Mouse (Mus musculus) adrenal gland, postnatal 36 days (tissue): ENCODE data around the gene Jup. TPM values are rescaled to one million over a fixed set of nuclear protein-coding genes. Genes with fewer than 3 reads are reported as not detected.
A peak's percentile ranks its signal among the peaks of the same experiment; 100 is the strongest.

Source experiments
- DNase-seq, 2 experiments: peaks; one replicate each; pipeline ENCODE4 v3.0.0; 2021; ENCODE audit warnings: mixed read lengths in 1 of 2
- long read RNA-seq, 2 experiments: library from polyadenylated mRNA; stranded (forward); transcript quantifications; one replicate each; pipeline ENCODE4 v2.0.0; 2021; ENCODE audit warnings: borderline sequencing depth in 2 of 2
- total RNA-seq, 2 experiments: library from RNA; stranded (reverse); gene quantifications; 2 replicates each; pipeline ENCODE4 v1.2.3; 2021

Jup gene
- total RNA-seq, result 10 to 100 TPM; 73.9 to 87.1 TPM
- long read RNA-seq, experiment 1, transcript Jup-201 (14 exons, 3,205 nt), result major isoform, 9 of 20 reads
- long read RNA-seq, experiment 1, partial matches to known transcripts, result 3 of 20 reads
- long read RNA-seq, experiment 1, other reads (novel, unspliced or antisense), result 6 of 20 reads
- long read RNA-seq, experiment 2, transcript Jup-201 (14 exons, 3,205 nt), result major isoform, 9 of 16 reads
- long read RNA-seq, experiment 2, partial matches to known transcripts, result 3 of 16 reads
- long read RNA-seq, experiment 2, other reads (novel, unspliced or antisense), result 3 of 16 reads

DNA sequence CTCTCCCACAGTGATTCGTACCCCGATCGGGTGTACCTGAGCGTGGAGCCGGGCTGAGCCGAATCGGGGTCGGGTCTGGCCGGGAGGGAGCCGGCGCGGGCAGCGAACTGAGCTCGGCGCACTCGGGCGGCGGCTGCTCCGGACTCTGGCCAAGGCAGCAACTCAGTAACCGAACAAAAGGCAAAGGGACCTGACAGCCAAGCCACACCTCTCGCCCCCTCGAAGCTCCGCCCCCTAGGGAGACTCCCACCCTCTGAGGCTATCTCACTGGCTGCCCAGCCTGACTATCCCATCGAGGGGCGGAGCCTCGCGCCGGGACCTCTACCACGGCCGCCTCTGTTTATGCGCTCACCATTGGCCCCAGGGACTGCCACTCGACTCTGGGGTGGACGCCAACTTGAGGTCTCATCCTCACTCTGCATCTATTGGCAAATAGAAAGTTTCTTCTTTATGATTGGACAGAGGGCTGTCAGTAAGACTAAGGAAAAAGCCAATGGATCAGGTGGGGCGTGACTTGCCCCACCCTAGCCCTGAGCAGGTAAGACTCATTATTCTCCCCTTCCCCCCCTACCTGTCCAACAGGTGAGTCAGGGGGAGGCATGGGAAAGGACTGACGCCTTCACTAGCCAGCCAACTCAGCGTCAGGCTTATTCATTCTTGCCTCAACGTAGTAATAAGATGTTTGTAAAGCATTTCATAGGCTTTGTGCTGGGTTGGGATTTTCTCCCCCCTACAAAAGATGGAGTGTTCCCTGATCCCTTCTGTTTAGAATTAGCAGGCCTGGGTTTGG lies at the start of gene Jup:
Jup (minus strand) TSS at position 164 of the 790 bp plus-strand sequence.
- DNase-seq, result peak; percentile 100

DNA sequence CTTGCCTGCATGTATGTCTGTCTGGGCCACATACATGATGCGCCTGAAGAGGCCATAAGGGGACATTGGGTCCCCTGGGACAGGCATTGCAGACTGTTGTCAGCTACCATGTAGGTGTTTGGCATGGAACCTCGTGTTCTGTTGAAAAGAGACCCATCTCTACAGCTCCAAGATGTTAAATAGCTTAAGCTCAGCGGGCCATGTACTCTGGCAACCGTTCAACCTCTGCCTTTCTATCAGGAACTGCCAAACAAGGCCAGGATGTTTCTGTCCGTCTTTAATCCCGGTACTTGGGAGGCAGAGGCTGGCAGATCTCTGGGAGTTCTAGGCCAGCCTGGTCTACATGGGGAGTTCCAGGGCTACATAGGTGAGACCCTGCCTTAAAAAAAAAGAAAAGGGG lies 45.1 kb upstream of the Jup start:
- DNase-seq, result no peak

DNA sequence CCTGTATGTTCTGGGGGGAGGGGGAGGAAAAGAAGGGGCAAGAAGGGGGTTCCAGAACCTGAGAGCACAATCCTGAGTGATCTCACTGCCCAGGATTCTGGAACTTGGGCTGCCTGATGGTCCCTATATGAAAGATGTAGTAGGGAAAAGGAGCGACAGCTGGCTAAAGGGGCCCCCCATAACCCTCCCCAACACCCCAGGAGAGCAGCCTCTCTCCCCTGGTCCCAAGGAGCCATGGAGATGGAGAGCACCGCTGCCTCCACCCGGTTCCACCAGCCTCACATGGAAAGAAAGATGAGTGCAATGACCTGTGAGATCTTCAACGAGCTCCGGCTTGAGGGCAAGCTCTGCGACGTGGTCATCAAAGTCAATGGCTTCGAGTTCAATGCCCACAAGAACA lies 44.2 kb upstream of the Jup start, which contains the start of the genes Nt5c3b and Klhl10:
Nt5c3b (minus strand) TSS at position 12 of the 400 bp plus-strand sequence.
Klhl10 (plus strand) TSS at position 121 of the 400 bp plus-strand sequence.
- DNase-seq, result no peak

DNA sequence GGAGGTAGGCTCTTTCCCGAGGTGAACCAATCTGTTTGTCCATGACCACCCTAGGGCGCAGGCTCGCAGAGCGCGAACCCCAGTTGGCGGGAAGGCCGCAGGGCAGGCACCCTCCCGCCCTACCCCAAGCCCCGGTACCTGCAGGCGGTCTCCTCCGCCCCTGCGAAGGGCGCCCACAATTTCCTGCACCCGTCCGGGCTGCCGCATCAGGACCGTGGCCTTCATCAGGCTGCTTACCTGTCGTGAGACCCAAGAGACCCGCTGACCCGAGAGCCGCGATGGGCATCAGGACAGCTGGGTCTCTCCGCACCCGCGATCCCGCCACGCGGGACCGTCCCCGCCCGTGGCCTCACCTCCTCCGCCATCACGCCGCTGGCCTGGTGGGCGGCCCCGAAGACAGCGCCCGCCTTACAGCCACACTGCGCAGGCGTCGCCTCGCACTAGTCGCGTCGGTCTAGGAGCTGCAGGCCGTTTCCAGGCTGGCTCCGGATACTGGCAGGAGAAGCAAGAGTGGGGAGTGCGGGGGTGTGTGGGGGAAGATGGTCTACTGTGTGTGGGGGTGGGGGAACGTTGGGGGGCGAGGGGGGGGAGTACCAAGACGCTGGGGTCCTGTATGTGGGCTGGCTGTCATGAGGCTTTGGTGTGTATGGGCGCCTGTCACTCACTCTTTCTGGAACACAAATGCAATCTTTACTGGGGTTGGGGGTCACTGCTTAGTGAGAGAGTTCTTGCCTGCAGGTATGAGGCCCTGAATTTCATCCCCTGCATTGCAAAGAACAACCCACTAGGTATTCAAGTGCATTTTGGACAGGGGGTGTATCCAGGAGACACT lies 43.3 kb upstream of the Jup start:
- DNase-seq, result peak; percentile 92 to 93

DNA sequence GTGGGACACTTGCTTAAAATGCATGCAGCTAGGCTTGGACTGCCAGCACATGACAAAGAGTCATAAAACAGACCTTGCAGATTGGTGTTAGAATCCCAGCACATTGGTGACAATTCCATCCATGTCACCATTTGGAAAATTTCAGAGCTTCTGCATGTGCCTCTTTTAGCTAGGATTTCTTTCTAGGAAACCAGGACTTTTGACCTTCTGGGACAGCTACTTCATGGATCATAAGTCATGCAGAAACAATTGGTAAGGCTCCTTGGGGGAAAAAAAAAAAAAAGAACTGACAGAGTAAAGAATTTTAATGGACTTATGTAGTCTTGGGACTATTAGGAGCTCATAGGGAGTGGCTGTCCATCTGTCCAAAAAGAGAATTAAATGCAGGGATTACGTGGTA lies 40.3 kb upstream of the Jup start:
- no peak for DNase-seq

DNA sequence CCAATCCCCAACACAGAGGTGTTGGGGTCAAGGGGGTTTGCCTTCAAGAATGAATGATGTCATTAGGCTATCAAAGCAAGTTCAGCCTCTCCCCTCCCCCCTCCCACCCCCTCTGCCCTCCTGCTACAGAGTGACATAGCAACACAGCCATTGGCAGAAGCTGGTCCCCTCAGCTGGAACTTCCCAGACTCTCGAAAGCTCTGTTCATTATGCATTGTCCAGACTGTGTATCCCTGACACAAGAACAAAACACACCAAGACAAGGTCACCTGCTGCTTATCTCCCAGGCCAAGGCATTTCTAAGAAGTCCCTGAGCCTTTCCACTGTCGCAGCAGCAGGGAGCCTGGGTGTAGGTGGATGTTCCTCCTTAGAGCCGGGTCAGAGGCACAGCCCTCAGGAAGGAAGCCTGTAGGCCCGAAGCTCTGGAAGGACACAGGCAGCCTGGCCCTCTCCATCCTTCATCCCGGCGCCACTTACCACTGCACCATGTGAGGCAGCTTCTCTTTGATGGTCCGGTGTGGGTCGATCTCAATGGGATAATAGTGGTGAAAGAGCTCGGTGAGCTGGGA lies 38.2 kb upstream of the Jup start:
- no peak for DNase-seq

DNA sequence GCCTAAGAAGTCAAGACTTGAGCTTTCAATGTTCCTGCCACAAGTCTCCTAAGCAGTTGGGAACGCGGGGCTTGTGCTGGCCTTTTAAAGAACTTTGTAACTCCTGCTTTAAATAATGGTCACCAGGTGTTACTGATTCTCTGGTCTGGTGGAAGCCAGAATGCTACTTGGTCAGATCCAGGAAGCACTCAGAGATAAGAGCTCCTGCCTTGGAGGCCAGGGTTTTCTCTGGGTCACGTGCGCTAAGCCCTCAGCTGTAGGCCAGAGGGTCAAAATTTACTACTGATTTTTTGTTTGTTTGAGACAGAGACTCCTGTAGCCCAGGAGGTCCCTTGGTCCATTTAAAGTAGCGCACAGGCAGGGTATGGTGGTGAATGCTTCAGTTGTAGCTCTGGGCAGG lies 34.4 kb upstream of the Jup start:
- no peak for DNase-seq

DNA sequence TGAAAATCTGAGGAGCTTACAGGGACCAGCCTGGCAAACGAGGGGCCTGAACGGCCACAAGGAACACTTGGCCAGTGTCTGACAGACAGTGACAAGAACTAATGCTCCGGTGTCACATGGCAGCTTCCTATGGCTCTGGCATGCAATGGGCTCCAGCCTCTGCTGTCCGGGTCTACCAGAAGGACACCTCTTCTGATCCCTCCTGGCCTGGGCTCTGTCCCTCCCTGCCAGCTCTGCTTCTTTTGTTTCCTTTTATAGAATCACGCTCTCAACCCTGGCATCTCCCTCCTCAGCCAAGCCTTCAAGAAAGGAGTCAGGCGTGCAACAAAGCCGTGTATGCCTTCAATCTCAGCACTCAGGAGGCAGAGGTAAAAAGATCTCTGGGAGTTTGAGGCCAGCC lies 32.5 kb upstream of the Jup start:
- DNase-seq, result no peak

DNA sequence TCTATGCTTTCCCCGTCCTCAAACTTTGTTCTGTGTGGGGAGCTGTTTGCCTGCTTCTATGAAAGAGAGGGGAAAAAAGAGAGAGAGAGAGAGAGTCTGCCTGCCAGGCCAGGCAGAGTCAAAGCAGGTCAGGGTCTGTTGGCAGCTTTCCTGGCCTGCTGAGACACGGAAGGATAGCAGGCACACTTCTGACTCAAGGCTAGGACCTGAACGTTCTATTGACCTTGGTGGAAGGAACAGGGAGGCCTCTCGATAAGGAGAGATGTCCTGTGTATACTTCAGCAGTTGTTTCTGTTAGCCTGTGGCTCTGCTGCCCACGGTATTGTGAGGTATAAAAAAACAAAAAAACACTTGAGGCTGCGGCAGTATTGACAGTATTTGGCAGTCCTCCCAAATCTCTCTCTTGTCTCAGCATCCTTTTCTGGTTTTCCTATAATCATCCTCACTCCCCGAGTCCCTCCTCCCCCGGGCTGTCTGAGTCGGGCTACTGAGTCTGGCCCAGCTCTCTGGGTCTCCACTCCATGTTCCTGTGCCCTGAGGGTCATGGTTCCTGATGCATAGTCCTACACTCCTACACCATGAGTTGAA lies 31.1 kb upstream of the Jup start:
- peak; percentile 89 to 91 for DNase-seq

DNA sequence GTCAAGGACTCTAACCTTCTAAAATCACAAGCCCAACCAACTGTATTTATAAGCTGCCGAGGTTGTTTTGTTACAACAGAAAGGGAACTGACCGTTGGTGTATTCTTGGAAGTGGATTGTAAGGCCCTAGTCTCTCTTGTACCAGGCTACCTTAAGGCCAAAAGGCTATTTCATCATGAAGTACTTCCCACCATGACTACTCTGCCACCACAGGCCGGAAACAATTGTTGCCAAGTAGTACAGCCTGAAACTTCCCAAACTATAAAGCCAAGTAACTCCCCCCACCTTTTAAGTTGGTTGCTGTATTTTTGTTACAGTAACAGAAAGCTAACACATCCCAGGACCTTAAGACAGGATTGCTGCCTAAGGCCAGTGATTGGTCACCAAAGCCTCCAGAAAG lies 29.3 kb upstream of the Jup start:
- DNase-seq, result no peak

DNA sequence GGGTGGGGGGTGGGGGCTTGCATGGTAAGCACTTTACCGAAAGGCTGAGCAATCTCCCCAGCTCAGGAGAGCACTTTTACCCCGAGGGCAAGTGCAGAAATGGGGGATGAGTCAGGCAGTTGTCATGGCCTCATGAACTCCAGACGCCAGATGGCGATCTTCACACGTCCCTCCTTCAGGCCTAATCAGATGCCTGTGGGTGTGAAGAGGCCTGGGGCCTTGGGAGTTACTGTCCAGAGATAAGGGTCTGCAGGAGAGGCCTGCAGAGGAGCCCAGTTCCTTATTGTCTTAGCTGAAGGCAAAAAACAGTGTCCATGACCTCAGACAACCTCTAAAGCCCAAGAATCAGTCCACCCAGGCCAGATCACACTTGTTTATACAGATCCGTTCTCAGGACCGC lies 28.3 kb upstream of the Jup start:
- peak; percentile 85 to 89 for DNase-seq

DNA sequence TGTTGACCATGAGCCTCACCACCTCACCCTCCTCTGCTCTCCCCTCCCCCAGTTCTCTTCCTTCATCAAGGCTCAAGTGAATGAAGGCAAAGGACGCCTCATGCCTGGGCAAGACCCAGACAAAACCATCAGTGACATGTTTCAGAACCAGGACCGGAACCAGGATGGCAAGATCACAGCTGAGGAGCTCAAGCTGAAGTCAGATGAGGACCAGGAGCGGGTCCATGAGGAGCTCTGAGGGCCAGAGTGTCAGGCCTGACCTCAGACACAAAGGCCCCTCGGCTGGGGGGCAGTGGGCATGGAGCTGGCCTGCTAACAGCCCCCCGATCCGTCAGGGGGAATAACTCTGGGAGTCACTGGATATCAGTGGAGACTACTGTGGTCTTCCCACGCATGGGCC lies 26.3 kb upstream of the Jup start:
- DNase-seq, result no peak

DNA sequence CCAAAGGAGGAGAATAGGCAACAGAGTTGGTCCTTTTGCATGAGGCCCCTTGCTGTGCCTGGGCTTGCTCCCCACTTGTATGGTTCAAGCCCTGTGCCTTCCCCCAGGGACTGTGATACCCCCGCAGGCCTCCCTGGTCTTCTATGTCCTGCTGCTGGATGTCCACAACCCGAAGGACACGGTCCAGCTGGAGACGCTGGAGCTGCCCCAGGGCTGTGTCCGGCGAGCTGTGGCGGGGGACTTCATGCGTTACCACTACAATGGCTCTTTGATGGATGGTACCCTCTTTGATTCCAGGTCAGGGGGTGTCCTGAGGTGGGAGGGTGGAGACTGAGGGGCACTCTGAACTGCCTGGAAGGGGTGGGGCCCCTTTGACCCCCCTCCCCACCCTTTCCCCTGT lies 24.0 kb upstream of the Jup start:
- no peak for DNase-seq

DNA sequence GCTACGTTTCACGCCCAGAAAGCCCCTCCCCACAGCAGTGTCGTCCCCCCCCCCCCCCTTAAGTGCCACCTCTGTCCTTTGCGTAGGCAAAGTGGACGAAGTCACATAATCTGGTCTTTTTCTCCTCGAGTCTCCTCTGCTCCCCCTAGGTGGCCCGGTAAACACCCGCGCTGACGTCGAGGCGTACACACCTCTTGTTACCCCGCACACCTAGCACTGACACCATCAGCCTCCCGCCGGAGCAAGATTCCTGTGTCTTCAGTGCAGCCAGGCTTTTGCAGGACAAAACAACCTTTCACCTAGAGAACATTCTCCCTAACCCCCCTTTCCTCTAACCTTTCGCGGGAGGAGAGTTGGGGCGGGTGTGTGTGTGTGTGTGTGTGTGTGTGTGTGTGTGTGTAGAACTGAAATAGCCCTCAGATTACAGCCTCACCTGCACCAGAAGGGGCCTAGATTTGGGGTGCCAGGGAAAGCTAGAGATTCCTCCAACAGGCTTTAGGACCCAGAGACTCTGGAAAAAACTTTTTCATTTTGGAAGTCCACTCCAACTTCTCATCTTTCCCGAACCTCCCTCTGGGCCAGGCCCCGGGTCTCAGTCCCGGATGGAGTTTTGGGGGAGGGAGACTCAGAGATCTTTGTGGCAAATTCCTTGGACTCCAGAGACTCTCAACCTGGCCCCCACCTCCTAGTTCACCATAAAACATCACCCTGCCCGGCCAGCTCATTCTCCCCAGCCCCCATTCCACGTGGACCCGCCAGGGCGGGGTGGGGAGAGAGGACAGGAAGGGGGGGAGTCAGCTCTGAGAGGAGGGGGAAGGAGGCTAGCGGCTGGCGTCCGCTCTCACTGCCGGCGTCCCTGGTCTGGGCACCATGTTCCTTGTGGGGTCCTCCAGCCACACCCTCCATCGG lies 17.6 kb upstream of the Jup start, which contains the start of gene Fkbp10:
Fkbp10 (plus strand) TSS at position 784 of the 909 bp plus-strand sequence.
- peak; percentile 75 to 83 for DNase-seq

DNA sequence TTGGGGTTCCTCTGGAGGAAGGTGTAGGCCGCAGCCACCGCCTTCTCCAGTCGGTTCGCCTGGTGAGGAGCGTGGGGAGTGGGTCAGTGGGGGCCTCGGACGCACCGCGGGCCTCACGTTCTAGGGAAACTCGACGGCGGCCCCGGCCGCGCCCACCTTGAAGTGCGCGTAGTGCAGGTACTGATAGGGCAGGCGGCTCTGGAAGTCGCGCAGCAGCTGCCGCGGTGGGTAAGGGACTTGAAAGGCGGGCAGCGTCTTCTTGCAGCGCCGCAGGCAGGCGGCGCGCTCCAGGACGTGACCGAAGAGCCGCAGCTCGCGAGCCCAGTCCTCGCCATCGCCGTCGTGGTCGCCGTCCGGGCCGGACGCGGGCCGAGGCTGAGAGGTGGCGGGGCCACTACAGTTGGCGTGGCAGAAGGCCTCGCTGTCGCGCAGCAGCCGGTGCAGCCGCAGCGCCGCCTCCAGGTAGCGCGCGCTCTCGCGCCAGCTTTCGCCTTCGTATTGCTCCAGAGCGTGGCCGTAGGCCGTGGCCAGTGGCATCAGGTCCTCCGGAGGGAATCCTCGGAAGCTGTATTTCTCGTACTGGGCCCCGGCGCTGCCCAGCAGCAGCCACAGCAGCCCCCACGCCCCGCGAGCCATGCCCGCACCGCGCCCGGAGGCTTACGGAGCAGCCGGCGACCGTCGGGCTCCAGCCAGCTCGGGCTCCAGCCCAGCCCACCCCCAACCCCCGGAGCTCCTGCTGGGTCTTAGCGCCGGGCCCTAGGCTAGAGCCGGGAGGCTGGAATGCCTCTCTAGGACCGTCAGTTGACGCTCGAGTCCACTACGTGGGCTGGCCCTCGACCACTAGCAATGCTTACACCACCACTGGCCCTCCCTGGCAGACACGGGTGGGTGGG lies 16.7 kb upstream of the Jup start, which contains the start of gene P3h4:
P3h4 (minus strand) TSS at position 816 of the 893 bp plus-strand sequence.
- peak; percentile 89 to 92 for DNase-seq

DNA sequence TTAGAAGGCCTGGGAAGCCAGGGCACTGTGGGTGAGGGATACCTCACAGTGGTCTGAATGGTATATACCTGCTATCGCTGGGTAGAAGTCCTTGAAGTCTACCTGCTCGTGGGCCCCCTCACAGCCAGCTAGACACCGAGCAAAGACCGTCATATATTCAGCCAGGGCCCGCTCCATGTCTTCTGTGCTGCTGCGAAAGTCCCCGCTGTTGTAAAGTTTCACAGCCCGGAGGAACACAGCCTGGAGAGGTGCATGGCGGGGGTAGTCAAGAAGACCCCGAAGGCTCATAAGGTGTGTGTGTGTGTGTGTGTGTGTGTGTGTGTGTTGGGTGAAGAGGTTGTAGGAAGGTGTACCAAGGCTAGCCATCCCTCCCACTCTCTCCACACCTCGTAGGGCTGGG lies 16.0 kb upstream of the Jup start:
- DNase-seq, result no peak

DNA sequence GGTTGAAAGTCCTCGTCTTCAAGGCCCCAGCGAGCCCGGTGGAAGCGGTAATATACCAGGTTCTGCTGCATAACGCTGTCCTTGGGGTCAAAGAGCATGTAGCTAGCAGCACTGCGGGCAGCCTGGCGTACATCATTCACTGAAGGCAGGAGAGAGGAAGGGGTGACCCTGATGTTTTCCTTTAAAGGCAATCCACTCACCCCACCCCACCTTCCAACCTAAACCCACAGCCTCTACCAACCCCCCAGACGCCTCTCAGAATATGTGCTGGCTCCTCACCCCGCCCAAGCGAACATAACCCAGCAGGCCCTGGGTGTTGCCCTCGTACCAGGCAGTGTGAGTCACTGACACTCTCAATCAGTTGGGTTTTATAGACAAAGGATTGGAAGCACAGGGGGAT lies 14.2 kb upstream of the Jup start:
- peak; percentile 40 to 50 for DNase-seq

DNA sequence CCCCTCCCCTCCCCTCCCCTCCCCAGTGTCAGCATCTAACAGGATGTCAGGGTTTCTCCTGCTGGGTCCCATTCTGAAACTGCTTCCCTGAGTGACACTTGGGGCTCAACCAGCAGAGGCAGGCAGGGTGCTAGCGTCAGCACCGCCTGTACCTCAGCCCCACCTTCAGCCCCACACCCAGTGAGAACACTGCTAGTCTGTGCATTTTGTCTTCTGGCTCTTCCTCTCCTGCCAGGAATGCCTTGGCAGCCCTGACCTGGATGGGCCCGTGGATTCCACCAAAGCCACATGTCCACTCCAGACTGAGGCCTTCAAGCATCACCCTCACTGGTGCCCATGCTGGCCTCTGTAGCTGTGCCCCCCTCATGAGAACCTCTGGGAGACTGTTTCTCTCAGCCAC lies 12.1 kb upstream of the Jup start:
- no peak for DNase-seq

DNA sequence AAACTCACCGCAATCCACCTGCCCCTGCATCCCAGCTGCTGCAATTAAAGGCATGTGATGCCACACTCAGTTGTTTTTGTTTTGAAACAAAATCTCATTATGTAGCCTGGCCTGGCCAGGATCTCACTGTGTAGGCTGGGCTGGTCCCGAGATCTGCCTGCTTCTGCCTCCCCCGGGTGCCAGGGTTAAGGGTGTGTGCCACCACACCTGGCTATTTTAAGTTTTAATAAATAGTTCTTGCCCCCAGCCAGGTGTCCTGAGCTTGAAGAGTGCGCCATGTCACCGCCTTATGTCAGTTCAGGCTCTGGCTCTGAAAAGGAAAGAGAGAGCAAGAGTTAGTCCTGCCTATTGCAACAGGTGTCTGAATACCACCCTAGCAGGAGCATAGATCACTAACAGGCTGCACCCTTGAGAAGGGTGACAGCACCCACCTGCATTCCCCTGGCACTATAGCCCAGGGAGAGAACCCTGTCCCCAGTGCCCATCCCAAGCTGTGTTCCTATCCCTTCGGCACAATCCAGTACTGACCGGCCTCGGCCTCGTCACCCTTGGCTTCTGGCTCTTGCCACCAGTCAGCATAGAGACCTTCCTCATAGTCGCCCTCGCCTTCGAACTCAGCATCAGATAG lies 11.4 kb upstream of the Jup start:
- DNase-seq, result no peak
